Mouse (Mus musculus): Measurements from ENCODE around the gene Ddx50. TPM values are rescaled to one million over a fixed set of nuclear protein-coding genes. Genes with fewer than 3 reads are reported as not detected.
A peak's percentile ranks its signal among the peaks of the same experiment; 100 is the strongest.

Ddx50 gene
- polyA plus RNA-seq, 2 experiments, result 22.7 to 36.7 TPM

DNA sequence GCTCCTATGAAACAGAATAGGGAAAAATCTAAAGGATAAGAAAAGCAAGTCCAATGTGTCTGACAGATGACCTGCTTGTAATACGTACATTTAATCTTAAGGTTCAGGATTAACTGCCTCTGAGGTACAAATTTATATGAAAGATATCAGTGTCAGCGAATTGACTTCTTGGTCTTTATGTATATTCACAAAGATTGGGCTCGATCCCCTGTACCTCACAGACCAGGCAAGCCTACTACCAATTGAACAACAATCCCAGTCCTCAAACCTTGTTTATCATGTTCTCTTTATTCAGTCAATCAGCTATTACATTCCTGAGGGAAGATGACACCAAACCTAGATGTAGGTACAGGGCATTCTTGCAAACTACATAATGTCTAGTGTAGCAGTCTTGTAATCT lies 943 bp upstream of the Ddx50 start:
- H3K27ac ChIP-seq, result peak overlapping the region; percentile 67
- no peaks in the 10 kb centered on the region for H3K9me3 ChIP-seq (ENCODE audit: control insufficient read depth, low read length)
- H3K4me2 ChIP-seq (ENCODE audit: low read depth), result peak overlapping the region; percentile 93
- ATAC-seq (ENCODE audit: insufficient read depth), result no peak
- H3K9ac ChIP-seq (replicated peaks), result peak overlapping the region; percentile 89
- DNase-seq (ENCODE audit: low read depth in 3 of 3, low spot score in 3 of 3), result no peak
- no peak for TF ChIP-seq CTCF (IDR thresholded peaks at IDR 0.05; ENCODE audit: low read depth)
- no peak for TF ChIP-seq EP300 (IDR thresholded peaks at IDR 0.05; ENCODE audit: low read depth)
- H3K27me3 ChIP-seq (ENCODE audit: control insufficient read depth, insufficient read depth, low read length), result no peaks in the 10 kb centered on the region
- peak overlapping the region; percentile 86 to 98 for H3K4me3 ChIP-seq (ENCODE audit: insufficient read depth in 1 of 2, low read depth in 2 of 2, low read length in 2 of 2)
- WGBS (ENCODE audit: insufficient replicate concordance), result 22% methylated on average over 3 of the region's 3 CpGs
- H3K36me3 ChIP-seq (replicated peaks; ENCODE audit: control insufficient read depth, insufficient read depth, low read depth), result no peaks in the 10 kb centered on the region
- peaks cover 3 to 6% of the 10 kb centered on the region in 2 experiments for H3K4me1 ChIP-seq (replicated peaks; ENCODE audit: control insufficient read depth in 2 of 2, insufficient read depth in 2 of 2, low read length in 1 of 2)

DNA sequence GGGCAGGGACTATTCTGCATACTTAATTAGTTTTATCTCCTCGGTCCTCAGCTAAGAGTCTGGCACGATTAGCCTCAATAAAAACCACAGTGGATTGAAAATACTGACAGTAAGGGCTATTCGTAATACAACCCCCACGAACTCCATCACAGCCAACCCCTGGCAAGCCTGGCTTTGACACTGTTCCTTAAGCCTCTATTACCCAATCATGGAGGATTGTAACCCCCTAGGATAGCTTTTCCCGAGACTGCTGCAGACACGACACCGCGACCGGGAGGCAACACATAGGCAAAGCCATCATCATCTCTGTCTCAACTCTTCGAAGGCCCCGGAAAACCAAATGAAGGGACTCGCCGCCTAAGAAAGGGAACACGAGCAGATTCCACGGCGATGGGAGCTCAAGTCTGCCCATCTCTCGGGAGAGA lies 648 bp downstream of the Ddx50 start:
- peak overlapping the region; percentile 93 for H3K4me2 ChIP-seq (ENCODE audit: low read depth)
- H3K4me3 ChIP-seq (ENCODE audit: insufficient read depth in 1 of 2, low read depth in 2 of 2, low read length in 2 of 2), result peak overlapping the region; percentile 86 to 98
- peak overlapping the region; percentile 89 for H3K9ac ChIP-seq (replicated peaks)
- peaks cover 3 to 6% of the 10 kb centered on the region in 2 experiments for H3K4me1 ChIP-seq (replicated peaks; ENCODE audit: control insufficient read depth in 2 of 2, insufficient read depth in 2 of 2, low read length in 1 of 2)
- no peaks in the 10 kb centered on the region for H3K27me3 ChIP-seq (ENCODE audit: control insufficient read depth, insufficient read depth, low read length)
- peaks cover 8% of the 10 kb centered on the region for H3K36me3 ChIP-seq (replicated peaks; ENCODE audit: control insufficient read depth, insufficient read depth, low read depth)
- peak overlapping the region; percentile 75 for H3K27ac ChIP-seq
- DNase-seq (ENCODE audit: low read depth in 3 of 3, low spot score in 3 of 3) (peak; percentile 9 to 30 (median 19)), ATAC-seq (ENCODE audit: insufficient read depth) (no peak)
- H3K9me3 ChIP-seq (ENCODE audit: control insufficient read depth, low read length), result no peaks in the 10 kb centered on the region
- TF ChIP-seq CTCF (IDR thresholded peaks at IDR 0.05; ENCODE audit: low read depth), result no peak
- no peak for TF ChIP-seq EP300 (IDR thresholded peaks at IDR 0.05; ENCODE audit: low read depth)
- under 1% methylated on average over 17 of the region's 17 CpGs for WGBS (ENCODE audit: insufficient replicate concordance)

DNA sequence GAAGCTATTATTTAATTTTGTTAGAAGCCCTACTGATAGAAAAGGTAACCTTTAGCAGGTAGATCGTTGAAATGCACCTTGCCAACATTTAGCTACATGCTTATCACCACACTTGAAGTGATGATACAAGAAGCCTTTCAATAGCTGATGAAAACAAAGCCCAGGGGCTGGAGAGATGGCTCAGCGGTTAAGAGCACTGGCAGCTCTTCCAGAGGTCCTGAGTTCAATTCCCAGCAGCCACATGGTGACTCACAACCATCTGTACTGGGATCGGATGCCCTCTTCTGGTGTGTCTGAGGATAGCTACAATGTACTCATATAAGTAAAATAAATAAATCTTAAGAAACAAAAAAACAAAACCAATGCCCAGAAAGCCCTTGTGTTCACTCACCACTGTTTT lies 46.9 kb downstream of the Ddx50 start:
- no peak overlapping the region for H3K4me2 ChIP-seq (ENCODE audit: low read depth)
- 71% methylated on average over 3 of the region's 3 CpGs for WGBS (ENCODE audit: insufficient replicate concordance)

DNA sequence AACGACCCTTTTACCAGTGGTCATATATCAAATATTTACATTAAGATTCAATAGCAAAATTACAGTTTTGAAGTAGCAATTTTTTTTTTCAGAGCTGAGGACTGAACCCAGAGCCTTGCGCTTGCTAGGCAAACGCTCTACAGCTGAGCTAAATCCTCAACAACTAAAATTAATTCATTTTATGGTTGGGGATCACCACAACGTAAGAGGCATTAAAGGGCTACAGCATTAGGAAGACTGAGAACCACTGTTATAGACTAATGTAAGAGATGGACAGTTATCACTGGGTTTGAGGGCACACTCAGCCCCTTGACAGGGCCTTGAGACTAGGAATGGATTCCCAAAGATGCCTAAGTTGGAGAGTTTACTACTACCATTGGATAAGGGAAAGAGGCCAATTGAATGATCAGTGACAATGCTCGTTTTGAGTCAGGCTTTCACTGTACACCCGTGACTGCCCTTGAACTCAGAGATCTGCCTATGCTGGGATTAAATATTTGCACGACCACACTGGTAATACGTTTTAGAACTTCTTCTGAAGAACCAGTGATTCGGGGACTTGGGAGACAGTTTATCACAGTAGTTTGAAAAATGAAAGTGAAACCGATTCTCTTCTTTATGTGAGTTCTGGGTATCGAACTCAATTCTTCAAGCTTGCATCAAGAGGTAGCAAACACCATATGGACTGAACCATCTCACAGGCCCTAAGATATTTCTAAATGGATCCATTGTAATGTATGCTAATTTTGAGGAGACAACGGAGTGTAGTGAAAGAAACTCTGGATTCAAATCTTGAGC lies 47.6 kb downstream of the Ddx50 start:
- ATAC-seq (ENCODE audit: insufficient read depth), result no peak
- no peak for TF ChIP-seq CTCF (IDR thresholded peaks at IDR 0.05; ENCODE audit: low read depth)
- no peak for TF ChIP-seq EP300 (IDR thresholded peaks at IDR 0.05; ENCODE audit: low read depth)
- Histone ChIP-seq H3K27me3 (ENCODE audit: control insufficient read depth, insufficient read depth, low read length) (no peaks in the 10 kb centered on the region), H3K9me3 (ENCODE audit: control insufficient read depth, low read length) (no peaks in the 10 kb centered on the region), H3K4me2 (ENCODE audit: low read depth) (peak overlapping the region; percentile 99), H3K4me1 (replicated peaks; ENCODE audit: control insufficient read depth in 2 of 2, insufficient read depth in 2 of 2, low read length in 1 of 2) (peaks cover 3 to 17% of the 10 kb centered on the region in 2 experiments; a peak in 3 of 4 replicates), H3K4me3 (ENCODE audit: insufficient read depth in 1 of 2, low read depth in 2 of 2, low read length in 2 of 2) (no peak overlapping the region; a peak in 1 of 4 replicates), H3K27ac (no peak overlapping the region), H3K9ac (replicated peaks) (no peak overlapping the region), H3K36me3 (replicated peaks; ENCODE audit: control insufficient read depth, insufficient read depth, low read depth) (peaks cover 3% of the 10 kb centered on the region)
- 69% methylated on average over 12 of the region's 12 CpGs for WGBS (ENCODE audit: insufficient replicate concordance)
- no peak for DNase-seq (ENCODE audit: low read depth in 3 of 3, low spot score in 3 of 3)

More for the DNA sequence above, 46.9 kb downstream of the Ddx50 start:
- no peak overlapping the region for H3K4me3 ChIP-seq (ENCODE audit: insufficient read depth in 1 of 2, low read depth in 2 of 2, low read length in 2 of 2)
- no peak overlapping the region for H3K27ac ChIP-seq
- no peaks in the 10 kb centered on the region for H3K9me3 ChIP-seq (ENCODE audit: control insufficient read depth, low read length)
- peaks cover 3 to 16% of the 10 kb centered on the region in 2 experiments; a peak in 3 of 4 replicates for H3K4me1 ChIP-seq (replicated peaks; ENCODE audit: control insufficient read depth in 2 of 2, insufficient read depth in 2 of 2, low read length in 1 of 2)
- no peak overlapping the region for H3K9ac ChIP-seq (replicated peaks)
- DNase-seq (ENCODE audit: low read depth in 3 of 3, low spot score in 3 of 3) (no peak), ATAC-seq (ENCODE audit: insufficient read depth) (no peak)
- H3K36me3 ChIP-seq (replicated peaks; ENCODE audit: control insufficient read depth, insufficient read depth, low read depth), result no peaks in the 10 kb centered on the region
- no peak for TF ChIP-seq CTCF (IDR thresholded peaks at IDR 0.05; ENCODE audit: low read depth)
- no peak for TF ChIP-seq EP300 (IDR thresholded peaks at IDR 0.05; ENCODE audit: low read depth)
- H3K27me3 ChIP-seq (ENCODE audit: control insufficient read depth, insufficient read depth, low read length), result no peaks in the 10 kb centered on the region
